Mouse (Mus musculus): ENCODE results near the gene Abhd17b. TPM values are rescaled to one million over a fixed set of nuclear protein-coding genes. Genes with fewer than 3 reads are reported as not detected.
"Not testable (repeated sequence)": the region's sequence is repeated elsewhere in the genome, so short reads cannot be mapped to it uniquely, and the experiment has no call there.

Abhd17b gene
- total RNA-seq (2021), result 10 to 100 TPM; 52.8 to 52.9 TPM
- long read RNA-seq, experiment 1, transcript Abhd17b-203 (2 exons, 1,954 nt), result minor isoform, 6 of 99 reads
- long read RNA-seq, experiment 1, transcript Abhd17b-201 (4 exons, 2,259 nt), result major isoform, 77 of 99 reads
- long read RNA-seq, experiment 1, partial matches to known transcripts, result 5 of 99 reads
- long read RNA-seq, experiment 1, other reads (novel, unspliced or antisense), result 10 of 99 reads
- long read RNA-seq, experiment 2, transcript Abhd17b-201 (4 exons, 2,259 nt), result major isoform, 48 of 58 reads
- long read RNA-seq, experiment 2, partial matches to known transcripts, result 1 of 58 reads
- long read RNA-seq, experiment 2, other reads (novel, unspliced or antisense), result 9 of 58 reads

DNA sequence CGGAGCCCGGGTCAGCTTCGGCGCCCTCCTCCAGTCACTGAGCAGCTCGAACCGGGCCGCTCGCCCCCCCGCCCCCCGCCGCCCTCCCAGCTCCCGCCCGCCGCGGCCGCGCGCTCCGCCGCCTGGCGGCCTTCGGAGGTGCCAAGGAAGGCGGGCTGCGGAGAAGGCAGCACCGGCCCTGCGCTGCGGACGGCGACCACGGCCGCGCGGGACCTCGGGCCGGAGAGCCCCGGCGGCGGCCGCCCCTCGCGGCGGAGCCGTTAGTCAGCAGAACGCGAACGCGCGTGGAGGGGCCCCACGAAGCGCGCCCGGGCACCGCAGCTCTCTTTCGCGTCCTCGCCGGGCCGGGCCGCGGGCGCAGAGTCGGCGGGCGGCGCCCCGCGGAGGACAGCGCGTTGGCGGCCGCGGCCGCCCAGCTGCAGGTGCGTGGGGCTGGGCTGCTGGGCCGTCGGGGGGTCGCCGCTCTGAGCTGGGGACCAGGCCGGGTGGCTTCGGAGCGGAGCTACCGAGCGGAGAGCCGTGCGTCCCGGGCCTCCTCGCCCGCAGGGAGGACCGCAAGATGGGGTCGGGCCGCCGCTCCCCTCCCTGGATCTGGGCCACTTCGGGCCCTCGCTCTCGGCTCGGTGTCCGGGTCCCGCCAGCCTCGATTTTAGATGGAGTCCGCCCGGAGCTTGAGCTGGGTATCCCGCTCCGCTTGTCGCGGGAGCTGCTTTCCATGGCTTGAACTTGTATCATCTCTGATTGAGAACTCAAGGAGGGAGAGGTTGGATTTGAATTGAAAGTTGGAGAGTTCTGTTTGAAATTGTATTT is at the start of gene Abhd17b:
Gene Abhd17b, plus strand, starts transcription at position 14 of the 810 bp plus-strand sequence.
- DNase-seq, result peak; percentile 72

DNA sequence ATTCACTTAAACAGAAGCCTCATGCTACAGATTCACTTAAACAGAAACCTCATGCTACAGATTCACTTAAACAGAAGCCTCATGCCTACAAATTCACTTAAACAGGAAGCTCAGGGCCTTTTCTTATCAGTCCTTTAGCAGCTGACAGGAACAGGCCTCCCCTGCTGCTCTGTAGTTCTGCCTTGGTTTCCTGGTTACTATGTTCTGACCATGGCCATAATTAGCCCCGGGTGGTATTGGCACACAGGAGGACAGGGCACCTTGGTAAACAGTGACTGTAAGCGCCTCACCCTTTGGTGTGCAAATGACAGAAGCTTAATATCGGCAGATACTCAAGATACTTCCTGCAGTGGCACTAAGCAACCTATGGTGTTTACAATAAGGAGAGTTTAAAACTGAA is 49.1 kb upstream of the Abhd17b start:
- DNase-seq, result no peak

GRCm38 (mm10) chr19:21605294-21605693 is 47.7 kb upstream of the Abhd17b start:
- peak; percentile 29 for DNase-seq

- DNase-seq, result no peak
These were observed 42.7 kb upstream of the Abhd17b start for GRCm38 (mm10) chr19:21610240-21610639.

DNA sequence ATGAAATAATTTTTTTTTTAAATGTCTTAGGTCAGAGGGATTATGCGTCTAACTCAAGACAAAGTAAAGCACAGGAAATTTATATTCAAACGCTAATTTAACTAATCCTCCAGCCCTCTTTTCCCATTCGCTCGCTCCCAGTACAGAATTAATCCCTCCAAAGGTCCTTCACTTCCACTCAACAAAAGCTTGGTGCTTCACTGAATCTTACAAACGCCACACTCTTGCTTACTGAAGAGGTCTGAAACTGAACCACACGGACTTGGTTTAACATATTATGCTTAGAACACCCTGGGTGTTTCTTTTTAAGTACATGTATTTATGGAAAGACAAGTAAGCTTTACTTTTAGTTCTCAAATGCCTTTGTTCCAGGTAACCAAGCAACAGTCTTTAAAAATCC is 41.7 kb upstream of the Abhd17b start:
- DNase-seq, result no peak

GRCm38 (mm10) chr19:21611725-21612575 is 41.0 kb upstream of the Abhd17b start:
- DNase-seq, result no peak

DNA sequence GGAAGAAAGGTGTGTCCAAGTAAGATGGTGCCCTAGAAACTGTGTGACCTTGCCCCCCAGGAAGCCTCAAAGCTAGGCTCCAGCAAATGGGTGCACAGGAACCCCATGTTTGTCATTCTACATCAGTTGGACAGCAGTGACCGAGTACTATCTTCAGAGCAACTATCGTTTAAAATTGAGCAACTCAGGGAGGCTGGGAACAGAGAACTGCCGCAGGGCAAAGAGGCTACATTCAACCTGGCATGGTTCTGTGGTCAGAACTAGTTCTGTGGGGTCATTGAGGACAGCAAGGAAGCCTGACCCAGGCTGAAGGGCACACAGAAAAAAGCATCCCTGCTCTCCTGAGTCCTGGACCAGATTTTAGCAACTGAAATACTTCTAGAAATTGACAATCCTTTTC is 37.2 kb upstream of the Abhd17b start:
- no peak for DNase-seq

- peak; percentile 78 for DNase-seq
These were observed 29.4 kb upstream of the Abhd17b start for GRCm38 (mm10) chr19:21623410-21624147.

GRCm38 (mm10) chr19:21624148-21624535 is 28.8 kb upstream of the Abhd17b start:
- DNase-seq, result no peak

DNA sequence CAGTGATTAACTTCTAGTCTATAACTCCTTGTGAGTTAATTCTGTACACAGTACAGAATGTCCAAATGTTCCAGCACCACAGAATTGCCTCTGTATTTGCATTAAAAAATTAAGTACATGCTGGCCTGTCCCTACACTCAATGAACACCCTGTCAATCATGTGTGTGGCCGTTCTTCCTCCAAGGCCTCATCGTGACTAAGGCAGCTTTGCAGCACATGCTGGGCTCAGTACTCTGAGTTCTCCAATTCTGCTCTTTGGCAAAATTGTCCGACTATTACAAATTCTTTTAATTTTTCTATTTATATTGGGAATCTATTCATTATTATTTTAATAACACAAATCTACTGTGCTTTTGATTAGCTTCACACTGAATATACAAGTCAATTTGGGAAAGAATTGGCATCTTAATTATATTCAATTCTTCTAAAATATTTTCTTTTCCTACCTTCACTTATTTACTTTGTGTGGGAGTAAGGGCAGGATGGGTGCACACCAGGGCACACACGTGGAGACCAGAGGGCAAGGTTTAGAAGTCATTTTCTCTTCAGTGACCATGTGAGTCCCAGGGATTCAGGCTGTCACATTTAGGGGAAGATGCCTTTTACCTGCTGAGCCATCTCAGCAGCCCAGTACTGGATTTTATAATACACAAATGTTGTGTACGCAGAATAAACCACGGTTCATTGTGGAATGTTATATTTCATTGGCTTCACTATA is 26.6 kb upstream of the Abhd17b start:
- DNase-seq, result no peak

- not testable (repeated sequence) for DNase-seq
These were observed 24.5 kb upstream of the Abhd17b start for GRCm38 (mm10) chr19:21628440-21628839.

DNA sequence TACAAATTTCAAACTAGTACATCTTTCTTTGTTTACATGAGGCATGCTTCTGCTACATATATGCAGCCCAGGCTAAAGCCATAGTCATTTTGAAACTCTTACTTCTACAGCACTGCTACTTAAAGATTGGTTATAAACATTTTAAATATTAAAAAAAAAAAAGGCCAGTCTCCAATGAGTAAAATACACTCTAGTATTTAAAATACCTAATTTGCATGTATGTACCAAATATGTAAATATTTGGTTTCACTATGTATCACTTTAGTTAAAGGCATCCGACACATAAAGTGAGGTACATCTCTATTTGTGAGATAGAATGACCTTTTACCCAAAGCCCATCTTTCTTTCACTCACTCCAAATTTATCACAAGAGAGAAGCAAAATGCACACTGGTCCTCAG is 24.0 kb upstream of the Abhd17b start:
- DNase-seq, result no peak

DNA sequence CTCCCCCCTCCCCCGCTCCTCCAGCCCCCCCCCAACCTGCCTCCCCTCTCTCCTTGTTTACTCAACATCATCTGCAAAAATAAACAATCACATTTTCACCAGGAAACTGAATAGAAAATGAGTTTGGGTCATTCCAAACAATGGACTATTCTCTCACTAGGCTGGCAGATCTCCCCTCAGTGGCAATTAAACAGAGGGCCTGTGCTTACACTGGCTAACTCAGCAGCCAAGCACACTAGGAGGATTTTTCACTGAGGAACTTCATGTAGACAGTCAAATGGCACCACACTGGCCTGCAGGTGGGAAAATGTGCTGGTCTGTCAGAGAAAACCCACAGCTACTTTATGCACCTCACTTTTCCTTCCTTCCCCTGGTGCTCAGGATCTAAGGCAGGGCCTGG is 23.5 kb upstream of the Abhd17b start:
- no peak for DNase-seq

DNA sequence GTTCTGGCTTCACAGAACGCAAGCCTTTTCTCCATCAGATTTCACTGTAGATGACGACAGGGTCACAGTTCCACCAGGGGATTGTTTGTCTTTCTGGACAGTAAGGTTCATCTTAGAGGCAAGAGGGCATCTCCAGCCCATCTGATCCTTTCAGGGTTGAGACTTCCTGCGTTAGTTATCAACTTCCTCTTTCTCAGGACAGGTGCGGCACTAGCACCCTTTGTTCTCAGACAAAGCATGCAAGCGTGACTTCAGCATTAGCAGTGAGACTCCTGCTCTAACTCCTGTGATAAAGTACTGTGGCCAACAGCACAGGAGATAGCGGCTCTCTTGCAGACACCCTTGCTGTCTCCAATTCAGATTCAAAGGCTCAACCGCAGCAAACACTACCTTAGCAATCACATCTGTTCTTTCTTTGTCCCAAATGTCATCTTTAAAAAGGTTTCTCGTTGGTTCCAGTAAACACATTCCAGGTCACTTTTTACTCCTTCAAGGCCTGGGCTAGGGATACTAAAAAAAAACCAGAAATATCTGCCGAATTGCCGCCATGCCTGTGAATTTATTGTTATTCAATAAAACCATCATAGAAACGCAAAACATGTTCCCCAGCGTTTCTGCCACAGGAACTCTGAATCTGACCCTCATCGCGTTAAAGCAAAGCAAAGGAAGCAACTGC is 22.2 kb upstream of the Abhd17b start:
- no peak for DNase-seq

- DNase-seq, result no peak
These were observed 17.6 kb upstream of the Abhd17b start for GRCm38 (mm10) chr19:21635406-21635805.

- no peak for DNase-seq
These were observed 16.1 kb upstream of the Abhd17b start for GRCm38 (mm10) chr19:21636907-21637306.

GRCm38 (mm10) chr19:21637672-21638071 is 15.3 kb upstream of the Abhd17b start:
- DNase-seq, result no peak

DNA sequence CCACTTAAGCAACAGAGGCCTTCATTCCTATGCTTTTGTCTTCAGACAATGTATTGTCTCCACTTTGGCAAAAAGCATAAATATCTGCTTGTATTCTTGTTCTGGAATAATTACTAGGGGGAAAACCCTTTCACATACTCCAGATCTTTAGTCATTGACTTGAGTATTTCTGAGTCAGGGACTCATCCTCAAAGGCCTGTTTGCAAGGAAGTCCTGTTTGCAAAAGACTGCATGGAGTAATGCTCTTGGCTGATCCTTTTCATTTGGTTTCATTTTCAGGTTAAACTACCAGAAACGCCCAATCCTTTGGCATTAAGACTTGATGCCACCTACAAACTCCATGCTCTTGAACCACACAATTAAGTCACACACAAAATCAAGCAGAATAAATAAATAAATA is 9.1 kb upstream of the Abhd17b start:
- no peak for DNase-seq

DNA sequence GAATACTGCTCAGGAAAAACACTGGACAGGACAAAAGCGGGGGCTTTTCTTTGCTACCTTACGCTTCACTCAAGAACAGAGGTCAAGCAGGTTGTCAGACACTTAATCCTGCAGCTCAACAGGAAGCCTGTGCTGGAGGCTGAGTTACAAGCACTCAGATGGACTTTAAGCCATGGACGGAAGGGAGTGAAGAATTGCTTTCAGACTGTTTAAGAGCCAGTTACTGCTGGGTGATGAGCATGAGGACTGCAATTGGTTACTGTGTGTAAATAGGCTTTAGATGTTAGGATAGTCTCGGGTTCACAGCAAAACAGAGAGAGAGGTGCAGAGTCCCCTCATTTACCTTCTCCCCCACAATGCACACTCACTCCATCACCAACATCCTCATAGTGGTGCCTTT is 7.7 kb upstream of the Abhd17b start:
- DNase-seq, result no peak

- no peak for DNase-seq
These were observed 6.8 kb upstream of the Abhd17b start for GRCm38 (mm10) chr19:21646142-21646541.

- no peak for DNase-seq
These were observed 1.3 kb upstream of the Abhd17b start for GRCm38 (mm10) chr19:21651664-21652063.

Measured in adrenal gland, postnatal 10 days (tissue).